Mouse (Mus musculus): ENCODE results near the gene Khk. TPM values are rescaled to one million over a fixed set of nuclear protein-coding genes. Genes with fewer than 3 reads are reported as not detected.
A peak's percentile ranks its signal among the peaks of the same experiment; 100 is the strongest.

The Khk gene
- polyA plus RNA-seq, 1 experiment from 2014 or later: 7.1 TPM

DNA sequence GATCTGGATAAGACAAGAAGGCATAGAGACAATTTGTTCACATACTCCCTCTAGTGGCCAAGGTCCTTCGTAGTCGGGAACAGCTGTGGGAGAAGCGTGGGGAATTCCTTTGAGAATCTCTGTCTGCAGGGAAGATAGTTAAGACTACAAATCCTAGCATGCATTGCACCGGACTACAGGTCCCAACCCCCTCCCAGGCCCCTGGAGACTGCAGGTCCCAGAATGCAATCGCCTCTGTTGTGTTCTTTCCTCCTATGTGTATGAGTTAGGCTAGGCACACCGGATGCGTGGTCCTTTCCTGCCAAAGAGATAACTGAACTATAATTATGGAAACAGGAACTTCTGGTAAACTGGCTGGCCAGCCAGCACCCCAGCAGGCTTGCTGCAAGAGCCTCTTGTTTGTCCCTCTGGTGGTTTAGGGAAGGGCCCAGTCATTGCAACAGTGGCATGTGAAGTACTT is 5.2 kb upstream of the Khk start:
- Histone ChIP-seq H3K4me3 (peak overlapping the region; percentile 63), H3K27me3 (ENCODE audit: low read depth, poor library complexity, severe bottlenecking) (no peaks in the 10 kb centered on the region), H3K36me3 (peaks cover 58% of the 10 kb centered on the region), H3K27ac (peak overlapping the region; percentile 97), H3K9me3 (replicated peaks) (no peaks in the 10 kb centered on the region), H3K4me1 (peaks cover 94% of the 10 kb centered on the region)
- DNase-seq (ENCODE audit: low spot score): peak; percentile 80
- WGBS: 11% methylated on average over 7 of the region's 7 CpGs

DNA sequence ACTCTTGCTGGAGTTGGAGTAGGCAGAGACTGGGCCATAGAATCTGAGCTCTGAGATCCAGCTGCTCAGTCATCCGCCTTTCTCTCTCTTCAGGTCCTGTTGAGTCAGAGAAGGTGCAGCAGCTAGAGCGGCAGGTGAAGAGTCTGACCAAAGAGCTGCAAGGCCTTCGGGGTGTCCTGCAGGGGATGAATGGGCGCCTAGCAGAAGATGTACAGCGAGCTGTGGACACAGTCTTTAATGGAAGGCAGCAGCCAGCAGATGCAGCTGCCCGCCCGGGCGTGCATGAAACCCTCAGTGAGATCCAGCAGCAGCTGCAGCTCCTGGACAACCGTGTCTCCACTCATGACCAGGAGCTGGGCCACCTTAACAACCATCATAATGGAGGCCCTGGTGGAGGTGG is 4.4 kb upstream of the Khk start:
- H3K4me1 ChIP-seq: peaks cover 94% of the 10 kb centered on the region
- no peak for DNase-seq (ENCODE audit: low spot score)
- H3K36me3 ChIP-seq: peaks cover 61% of the 10 kb centered on the region
- WGBS: 94% methylated on average over 9 of the region's 9 CpGs
- no peak overlapping the region for H3K4me3 ChIP-seq
- no peaks in the 10 kb centered on the region for H3K27me3 ChIP-seq (ENCODE audit: low read depth, poor library complexity, severe bottlenecking)
- no peaks in the 10 kb centered on the region for H3K9me3 ChIP-seq (replicated peaks)
- 0 out of 2 replicates have a peak overlapping the region, but pooled peaks have one; percentile 5 for H3K27ac ChIP-seq

DNA sequence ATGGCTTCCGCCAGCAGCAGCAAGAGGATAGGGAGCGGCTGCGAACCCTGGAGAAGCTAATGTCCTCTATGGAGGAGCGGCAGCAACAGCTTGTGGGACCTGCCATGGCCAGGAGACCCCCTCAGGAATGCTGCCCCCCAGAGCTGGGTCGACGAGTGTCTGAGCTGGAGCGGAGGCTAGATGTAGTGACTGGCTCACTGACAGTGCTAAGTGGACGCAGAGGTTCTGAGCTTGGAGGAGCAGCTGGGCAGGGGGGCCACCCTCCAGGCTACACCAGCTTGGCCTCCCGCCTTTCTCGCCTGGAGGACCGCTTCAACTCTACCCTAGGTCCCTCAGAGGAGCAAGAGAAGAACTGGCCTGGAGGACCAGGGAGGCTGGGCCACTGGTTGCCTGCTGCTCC is 3.9 kb upstream of the Khk start:
- 93% methylated on average over 11 of the region's 11 CpGs for WGBS
- Histone ChIP-seq H3K36me3 (peaks cover 61% of the 10 kb centered on the region), H3K27me3 (ENCODE audit: low read depth, poor library complexity, severe bottlenecking) (no peaks in the 10 kb centered on the region), H3K27ac (0 out of 2 replicates have a peak overlapping the region, but pooled peaks have one; percentile 19), H3K4me1 (peaks cover 94% of the 10 kb centered on the region), H3K4me3 (0 out of 2 replicates have a peak overlapping the region, but pooled peaks have one; percentile 5), H3K9me3 (replicated peaks) (no peaks in the 10 kb centered on the region)
- no peak for DNase-seq (ENCODE audit: low spot score)

DNA sequence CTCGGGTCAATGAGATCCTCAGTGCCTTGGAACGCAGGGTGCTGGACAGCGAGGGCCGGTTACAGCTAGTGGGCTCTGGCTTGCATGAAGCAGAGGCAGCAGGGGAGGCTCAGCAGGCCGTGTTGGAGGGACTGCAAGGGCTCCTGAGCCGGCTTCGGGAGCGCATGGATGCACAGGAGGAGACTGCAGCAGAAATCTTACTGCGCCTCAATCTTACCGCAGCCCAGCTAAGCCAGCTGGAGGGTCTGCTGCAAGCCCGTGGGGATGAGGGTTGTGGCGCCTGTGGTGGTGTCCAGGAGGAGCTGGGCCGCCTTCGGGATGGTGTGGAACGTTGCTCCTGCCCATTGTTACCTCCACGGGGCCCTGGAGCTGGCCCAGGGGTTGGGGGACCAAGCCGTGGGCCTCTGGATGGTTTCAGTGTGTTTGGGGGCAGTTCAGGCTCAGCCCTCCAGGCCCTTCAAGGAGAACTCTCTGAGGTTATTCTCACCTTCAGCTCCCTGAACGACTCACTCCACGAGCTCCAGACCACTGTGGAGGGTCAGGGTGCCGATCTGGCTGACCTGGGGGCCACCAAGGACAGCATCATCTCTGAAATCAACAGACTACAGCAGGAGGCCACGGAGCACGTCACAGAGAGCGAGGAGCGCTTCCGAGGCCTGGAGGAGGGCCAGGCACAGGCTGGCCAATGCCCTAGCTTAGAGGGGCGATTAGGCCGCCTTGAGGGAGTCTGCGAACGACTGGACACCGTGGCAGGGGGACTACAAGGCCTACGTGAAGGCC is 3.1 kb upstream of the Khk start:
- no peak for DNase-seq (ENCODE audit: low spot score)
- H3K4me1 ChIP-seq: peaks cover 94% of the 10 kb centered on the region
- no peaks in the 10 kb centered on the region for H3K9me3 ChIP-seq (replicated peaks)
- no peak overlapping the region; the same call in 1 of the 2 replicates for H3K4me3 ChIP-seq
- H3K27ac ChIP-seq: 0 out of 2 replicates have a peak overlapping the region, but pooled peaks have one; percentile 19
- WGBS: 89% methylated on average over 31 of the region's 31 CpGs
- H3K27me3 ChIP-seq (ENCODE audit: low read depth, poor library complexity, severe bottlenecking): no peaks in the 10 kb centered on the region
- H3K36me3 ChIP-seq: peaks cover 61% of the 10 kb centered on the region

DNA sequence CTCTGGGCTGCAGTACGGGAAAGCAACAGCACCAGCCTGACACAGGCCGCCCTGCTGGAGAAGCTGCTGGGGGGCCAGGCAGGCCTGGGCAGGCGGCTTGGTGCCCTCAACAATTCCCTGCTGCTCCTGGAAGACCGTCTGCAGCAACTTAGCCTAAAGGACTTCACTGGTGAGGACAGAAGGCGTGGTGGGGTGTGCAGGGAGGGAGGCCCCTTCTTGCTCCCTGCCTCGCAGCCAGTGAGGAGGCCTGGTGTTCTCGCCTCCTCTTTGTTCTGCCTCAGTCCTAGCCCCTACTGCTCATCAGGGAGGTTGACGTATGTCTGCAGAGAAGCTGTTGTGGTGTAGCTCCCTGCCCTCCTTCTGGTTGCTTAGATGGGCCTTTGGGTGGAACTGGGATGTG is 2.5 kb upstream of the Khk start:
- no peak for DNase-seq (ENCODE audit: low spot score)
- Histone ChIP-seq H3K9me3 (replicated peaks) (no peaks in the 10 kb centered on the region), H3K36me3 (peaks cover 61% of the 10 kb centered on the region), H3K27ac (no peak overlapping the region), H3K4me1 (peaks cover 88% of the 10 kb centered on the region), H3K27me3 (ENCODE audit: low read depth, poor library complexity, severe bottlenecking) (no peaks in the 10 kb centered on the region), H3K4me3 (no peak overlapping the region; the same call in 1 of the 2 replicates)
- 80% methylated on average over 8 of the region's 8 CpGs for WGBS

DNA sequence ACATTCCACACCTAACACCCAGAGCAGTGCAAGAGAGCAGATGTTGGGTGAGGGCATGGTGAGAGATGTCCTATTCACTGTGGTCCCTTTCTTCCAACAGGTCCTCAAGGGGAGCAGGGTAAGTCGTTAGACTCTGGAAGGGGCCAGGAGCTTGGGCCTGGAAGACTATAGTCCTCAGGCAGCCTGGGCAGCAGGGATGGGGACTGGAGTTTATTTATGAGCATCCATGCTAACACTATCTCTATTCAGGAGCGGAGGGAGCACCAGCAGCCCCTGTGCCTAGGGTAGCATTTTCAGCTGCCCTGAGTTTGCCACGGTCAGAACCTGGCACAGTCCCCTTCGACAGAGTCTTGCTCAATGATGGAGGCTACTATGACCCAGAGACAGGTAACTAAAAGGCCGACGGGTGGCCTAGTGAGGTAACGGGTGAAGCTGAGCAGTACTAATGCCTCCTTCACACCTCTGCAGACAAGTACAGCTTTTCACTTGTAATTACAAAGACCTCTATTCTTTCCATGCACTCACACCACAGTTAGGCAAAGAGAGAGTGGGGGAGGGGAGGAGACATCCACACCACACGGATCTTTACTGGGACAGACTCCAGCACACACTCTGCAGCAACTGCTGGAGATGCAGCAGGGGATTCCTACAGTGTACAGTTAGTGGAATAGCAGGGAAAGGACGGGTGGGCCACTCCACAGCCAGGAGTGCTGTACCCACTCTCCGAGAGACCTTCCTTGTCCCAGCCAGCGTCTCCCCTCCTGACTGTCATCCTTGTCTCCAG is 1.2 kb upstream of the Khk start:
- WGBS: 73% methylated on average over 11 of the region's 11 CpGs
- H3K36me3 ChIP-seq: peaks cover 57% of the 10 kb centered on the region
- no peak for DNase-seq (ENCODE audit: low spot score)
- H3K27ac ChIP-seq: peak overlapping the region; percentile 36; the same call in 1 of the 2 replicates
- no peaks in the 10 kb centered on the region for H3K27me3 ChIP-seq (ENCODE audit: low read depth, poor library complexity, severe bottlenecking)
- H3K9me3 ChIP-seq (replicated peaks): no peaks in the 10 kb centered on the region
- H3K4me3 ChIP-seq: 0 out of 2 replicates have a peak overlapping the region, but pooled peaks have one; percentile 59
- H3K4me1 ChIP-seq: peaks cover 75% of the 10 kb centered on the region

DNA sequence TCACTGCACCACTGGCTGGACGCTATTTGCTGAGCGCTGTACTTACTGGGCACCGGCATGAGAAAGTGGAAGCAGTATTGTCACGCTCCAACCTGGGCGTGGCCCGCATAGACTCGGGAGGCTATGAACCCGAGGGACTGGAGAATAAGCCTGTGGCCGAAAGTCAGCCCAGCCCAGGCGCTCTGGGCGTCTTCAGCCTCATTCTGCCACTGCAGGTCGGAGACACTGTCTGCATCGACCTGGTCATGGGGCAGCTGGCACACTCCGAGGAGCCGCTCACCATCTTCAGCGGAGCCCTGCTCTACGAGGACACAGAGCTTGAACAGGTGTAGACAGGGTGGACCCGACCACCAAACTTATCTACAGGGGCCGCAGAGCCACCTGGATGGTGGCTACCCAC is 610 bp upstream of the Khk start:
- no peak for DNase-seq (ENCODE audit: low spot score)
- H3K4me1 ChIP-seq: peaks cover 69% of the 10 kb centered on the region
- H3K27ac ChIP-seq: peak overlapping the region; percentile 36; the same call in 1 of the 2 replicates
- peak overlapping the region; percentile 59; the same call in 1 of the 2 replicates for H3K4me3 ChIP-seq
- H3K36me3 ChIP-seq: peaks cover 51% of the 10 kb centered on the region
- H3K9me3 ChIP-seq (replicated peaks): no peaks in the 10 kb centered on the region
- 67% methylated on average over 19 of the region's 19 CpGs for WGBS
- no peaks in the 10 kb centered on the region for H3K27me3 ChIP-seq (ENCODE audit: low read depth, poor library complexity, severe bottlenecking)

DNA sequence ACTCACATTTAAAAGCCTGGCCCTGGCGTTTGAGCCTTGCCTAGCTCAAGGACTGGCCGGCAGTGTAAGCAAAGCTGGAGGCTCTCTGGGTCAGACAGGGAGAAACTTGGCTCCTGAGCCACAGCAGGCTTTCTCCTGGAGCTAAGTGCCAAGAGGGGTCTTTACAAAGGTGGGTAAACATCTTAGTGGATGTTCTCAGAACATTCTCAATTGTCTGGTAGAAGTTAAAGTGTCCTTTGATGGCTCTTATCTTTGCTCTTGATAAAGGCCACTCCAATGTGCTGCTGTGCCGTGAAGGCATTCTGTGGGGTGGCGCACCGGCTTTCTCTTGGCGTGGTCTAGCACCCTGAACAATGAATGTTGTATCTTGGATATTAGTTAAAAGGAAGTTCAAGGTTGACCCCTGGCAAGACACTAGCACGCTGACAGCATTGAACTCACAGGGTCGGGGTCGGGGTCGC is 1.4 kb downstream of the Khk start:
- H3K27me3 ChIP-seq (ENCODE audit: low read depth, poor library complexity, severe bottlenecking): no peaks in the 10 kb centered on the region
- DNase-seq (ENCODE audit: low spot score): no peak
- no peaks in the 10 kb centered on the region for H3K9me3 ChIP-seq (replicated peaks)
- peaks cover 49% of the 10 kb centered on the region for H3K4me1 ChIP-seq
- H3K36me3 ChIP-seq: peaks cover 36% of the 10 kb centered on the region
- peak overlapping the region; percentile 59 for H3K4me3 ChIP-seq
- WGBS: 76% methylated on average over 10 of the region's 10 CpGs
- H3K27ac ChIP-seq: peak overlapping the region; percentile 83

DNA sequence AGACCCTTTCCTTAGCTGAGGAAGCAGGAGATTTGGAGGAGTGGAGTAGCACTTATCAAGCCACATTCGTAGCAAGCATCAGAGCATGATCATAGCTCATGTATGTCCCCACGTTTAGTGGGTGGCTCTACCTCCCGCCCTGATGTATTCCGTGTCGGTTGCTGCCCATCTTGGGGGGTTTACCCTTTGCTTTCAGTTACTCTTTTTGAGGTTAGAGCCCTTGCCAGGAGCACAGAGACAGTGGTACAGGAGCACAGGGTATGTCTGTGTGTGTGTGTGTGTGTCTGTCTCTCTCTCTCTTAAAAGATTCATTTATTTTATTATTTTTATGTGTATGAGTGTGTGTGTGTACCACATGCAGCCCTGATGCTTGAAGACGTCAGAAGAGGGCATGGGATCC is 1.9 kb downstream of the Khk start:
- Histone ChIP-seq H3K4me1 (peaks cover 44% of the 10 kb centered on the region), H3K27ac (no peak overlapping the region), H3K27me3 (ENCODE audit: low read depth, poor library complexity, severe bottlenecking) (no peaks in the 10 kb centered on the region), H3K4me3 (no peak overlapping the region), H3K9me3 (replicated peaks) (no peaks in the 10 kb centered on the region), H3K36me3 (peaks cover 31% of the 10 kb centered on the region)
- no peak for DNase-seq (ENCODE audit: low spot score)
- WGBS: 88% methylated on average over 6 of the region's 6 CpGs

DNA sequence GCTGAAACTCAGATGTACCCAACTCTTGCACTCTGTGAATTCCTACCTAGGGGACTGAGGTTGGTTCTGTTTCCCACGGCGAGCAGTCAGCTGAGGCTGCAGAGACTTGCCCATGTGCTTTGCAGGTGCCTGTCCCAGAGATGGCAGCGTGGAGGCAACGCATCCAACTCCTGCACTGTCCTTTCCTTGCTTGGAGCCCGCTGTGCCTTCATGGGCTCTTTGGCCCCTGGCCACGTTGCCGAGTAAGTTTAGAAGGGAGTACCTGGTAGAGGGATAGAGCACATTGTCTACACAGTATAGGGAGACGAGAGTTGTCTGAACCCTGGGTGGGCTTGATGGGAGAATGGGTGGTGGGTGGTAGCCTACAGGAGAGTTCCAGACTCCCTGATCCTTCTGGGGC is 3.4 kb downstream of the Khk start:
- 84% methylated on average over 8 of the region's 8 CpGs for WGBS
- Histone ChIP-seq H3K36me3 (peaks cover 16% of the 10 kb centered on the region), H3K4me1 (peaks cover 33% of the 10 kb centered on the region), H3K27ac (no peak overlapping the region), H3K27me3 (ENCODE audit: low read depth, poor library complexity, severe bottlenecking) (no peaks in the 10 kb centered on the region), H3K4me3 (no peak overlapping the region), H3K9me3 (replicated peaks) (no peaks in the 10 kb centered on the region)
- no peak for DNase-seq (ENCODE audit: low spot score)

DNA sequence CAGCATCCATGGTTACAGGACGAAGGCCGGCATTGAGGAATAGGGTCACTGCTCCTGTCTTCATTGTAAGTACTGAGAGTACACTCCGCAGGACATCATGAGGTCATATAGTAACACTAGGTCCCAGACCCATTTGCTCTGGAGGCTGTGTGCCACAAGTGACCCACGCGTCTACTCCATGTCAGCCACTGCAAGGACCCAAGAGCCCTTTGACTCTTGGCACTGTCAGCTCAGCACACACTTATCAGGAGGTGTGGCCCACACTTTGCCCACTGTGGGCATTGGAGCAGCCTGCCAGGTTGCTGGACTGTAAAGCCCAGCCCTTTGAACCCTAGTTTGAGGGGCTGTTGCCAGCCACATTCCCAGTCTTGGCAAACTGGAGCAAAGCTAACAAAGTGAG is 4.0 kb downstream of the Khk start:
- no peak for DNase-seq (ENCODE audit: low spot score)
- H3K9me3 ChIP-seq (replicated peaks): no peaks in the 10 kb centered on the region
- no peak overlapping the region for H3K27ac ChIP-seq
- no peak overlapping the region for H3K4me3 ChIP-seq
- H3K27me3 ChIP-seq (ENCODE audit: low read depth, poor library complexity, severe bottlenecking): no peaks in the 10 kb centered on the region
- peaks cover 10% of the 10 kb centered on the region for H3K36me3 ChIP-seq
- H3K4me1 ChIP-seq: peaks cover 29% of the 10 kb centered on the region
- WGBS: 90% methylated on average over 5 of the region's 5 CpGs

DNA sequence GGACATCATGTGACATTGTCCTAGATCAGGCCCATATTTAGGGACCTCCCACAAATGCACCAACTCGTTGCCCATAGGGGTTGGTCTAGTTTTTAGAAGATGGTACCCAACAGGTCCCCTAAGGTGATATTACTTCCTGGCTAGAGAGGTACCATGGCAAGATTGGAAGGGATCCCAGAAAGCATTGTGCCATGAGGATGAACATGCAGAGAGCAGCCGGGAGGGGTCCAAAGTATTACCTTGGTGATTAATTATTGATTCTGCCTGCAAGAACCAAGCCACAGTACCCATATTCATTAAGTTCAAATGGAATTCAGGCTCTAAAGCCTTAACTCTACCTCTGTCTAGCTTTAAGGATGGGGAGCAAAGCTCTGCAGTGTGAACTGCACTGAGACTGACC is 4.8 kb downstream of the Khk start:
- Histone ChIP-seq H3K36me3 (peaks cover 2% of the 10 kb centered on the region), H3K27me3 (ENCODE audit: low read depth, poor library complexity, severe bottlenecking) (no peaks in the 10 kb centered on the region), H3K4me1 (peaks cover 21% of the 10 kb centered on the region), H3K9me3 (replicated peaks) (no peaks in the 10 kb centered on the region), H3K27ac (no peak overlapping the region), H3K4me3 (no peak overlapping the region)
- 88% methylated on average over 2 of the region's 2 CpGs for WGBS
- DNase-seq (ENCODE audit: low spot score): no peak
